In the genomic region with DNA sequence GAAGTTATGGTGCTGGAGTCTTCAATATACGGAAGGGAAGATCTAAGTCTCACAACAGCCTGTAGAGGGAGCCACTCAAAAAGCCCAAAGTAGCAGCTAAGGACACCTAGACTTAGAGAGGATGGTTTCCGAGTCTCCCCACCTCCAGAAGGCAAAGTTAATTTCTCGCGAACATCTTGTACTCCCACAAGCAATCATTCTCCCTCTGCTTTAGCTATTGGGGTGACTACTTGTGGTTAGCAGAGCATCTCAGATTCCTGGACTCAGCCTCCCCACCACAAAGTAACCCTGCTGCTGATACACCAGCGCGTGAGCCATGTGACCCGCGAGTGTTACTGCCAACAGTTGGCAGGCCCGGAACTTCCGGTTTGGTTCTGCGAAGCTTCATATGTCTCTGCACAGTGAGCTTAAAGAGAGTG, we compare ENCODE assay signal across 13 mouse cellular contexts. TPM values are rescaled to one million over a fixed set of nuclear protein-coding genes. Genes with fewer than 3 reads are reported as not detected.
DNase-seq lines count a peak whose midpoint lies in the region; ATAC-seq and TF ChIP-seq lines count a peak whose summit lies in the region.
"Had no signal": no experiment of that assay in that cellular context is flagged by ENCODE, and none has a peak within 500 bp of the region (broad histone marks: within the 10 kb centered on the region; RNA-seq: fewer than 3 reads in every experiment).

No protein-coding gene starts in this region.

- H3K4me2 ChIP-seq in heart, embryonic 12.5 days = no peak overlapping the region
- H3K4me2 ChIP-seq: embryonic facial prominence, embryonic 15.5 days; neural tube, embryonic 12.5 days had no signal

- intact Hi-C loops in heart, adult 2 months (cut with DNase I) = no loop called here

- no peak for TF ChIP-seq EP300 in heart, adult 2 months (IDR thresholded peaks at IDR 0.05; ENCODE audit: insufficient read depth, low read depth, low read length)

- no peak for DNase-seq in heart, adult 2 months
- DNase-seq in spleen, postnatal 36 days (ENCODE audit: low spot score in 2 of 2) = peak; percentile 78 to 79
- no peak for DNase-seq in spleen, adult 12 weeks (ENCODE audit: low spot score)
- peak; percentile 69 for DNase-seq in thymus, postnatal 4 days
- DNase-seq in layer of hippocampus, adult 11-12 months (ENCODE audit: low spot score) = no peak
- DNase-seq: cerebellum, adult 9-10 months; kidney, postnatal 10 days had no signal

- no peak for TF ChIP-seq POLR2A in heart, adult 2 months (IDR thresholded peaks at IDR 0.05; ENCODE audit: insufficient read depth, low read depth, low read length)

- H3K4me3 ChIP-seq in heart, adult 2 months = no peak overlapping the region
- no peak overlapping the region for H3K4me3 ChIP-seq in heart, embryonic 12.5 days
- no peak overlapping the region for H3K4me3 ChIP-seq in macrophage (ENCODE audit: inconsistent target)
- H3K4me3 ChIP-seq: embryonic facial prominence, embryonic 15.5 days; megakaryocyte, embryonic 14.5 days; neural tube, embryonic 12.5 days had no signal

- no peak for ATAC-seq in heart, embryonic 12.5 days (ENCODE audit: insufficient number of reproducible peaks, low FRiP score)
- no peak for ATAC-seq in erythroblast, adult 5-6 weeks (replicated peaks; ENCODE audit: low FRiP score, poor library complexity, severe bottlenecking)

- peak overlapping the region; percentile 78; the same call in 1 of the 2 replicates for H3K27ac ChIP-seq in heart, adult 2 months
- H3K27ac ChIP-seq in heart, embryonic 12.5 days (ENCODE audit: poor library complexity, severe bottlenecking) = no peak overlapping the region
- peak overlapping the region; percentile 77 for H3K27ac ChIP-seq in macrophage
- H3K27ac ChIP-seq: neural tube, embryonic 12.5 days had no signal

- no peaks in the 10 kb centered on the region for H3K79me2 ChIP-seq in heart, adult 2 months (replicated peaks; ENCODE audit: control insufficient read depth, insufficient read depth, low read length)
- H3K79me2 ChIP-seq in macrophage (ENCODE audit: inconsistent target) = no peaks in the 10 kb centered on the region

- H3K9ac ChIP-seq in heart, adult 2 months (ENCODE audit: low read depth, low read length) = no peak overlapping the region
- no peak overlapping the region for H3K9ac ChIP-seq in heart, embryonic 12.5 days
- H3K9ac ChIP-seq: embryonic facial prominence, embryonic 15.5 days; neural tube, embryonic 12.5 days had no signal

- peaks cover 6% of the 10 kb centered on the region for H3K4me1 ChIP-seq in heart, adult 2 months (ENCODE audit: control insufficient read depth, insufficient read depth, low read length)
- no peaks in the 10 kb centered on the region for H3K4me1 ChIP-seq in heart, embryonic 12.5 days (replicated peaks)
- H3K4me1 ChIP-seq: embryonic facial prominence, embryonic 15.5 days; neural tube, embryonic 12.5 days had no signal

- WGBS in heart, adult 2 months = 87% methylated on average over 11 of the region's 11 CpGs
- 87% methylated on average over 11 of the region's 11 CpGs for WGBS in heart, embryonic 12.5 days
- 75% methylated on average over 11 of the region's 11 CpGs for WGBS in macrophage (ENCODE audit: missing documents)

- H3K36me3 ChIP-seq in heart, adult 2 months (ENCODE audit: control insufficient read depth, insufficient read depth, low read length) = peaks cover 4% of the 10 kb centered on the region; the same call in 1 of the 2 replicates
- H3K36me3 ChIP-seq in heart, embryonic 12.5 days = no peaks in the 10 kb centered on the region
- no peaks in the 10 kb centered on the region for H3K36me3 ChIP-seq in macrophage (ENCODE audit: inconsistent target)
- H3K36me3 ChIP-seq: neural tube, embryonic 12.5 days had no signal

- no peaks in the 10 kb centered on the region for H3K27me3 ChIP-seq in heart, adult 2 months (ENCODE audit: control insufficient read depth, insufficient read depth, low read length)
- no peaks in the 10 kb centered on the region for H3K27me3 ChIP-seq in heart, embryonic 12.5 days (replicated peaks)
- H3K27me3 ChIP-seq: embryonic facial prominence, embryonic 15.5 days; neural tube, embryonic 12.5 days had no signal

- no peaks in the 10 kb centered on the region; the same call in 1 of the 2 replicates for H3K9me3 ChIP-seq in heart, embryonic 12.5 days (replicated peaks)
- H3K9me3 ChIP-seq: embryonic facial prominence, embryonic 15.5 days; neural tube, embryonic 12.5 days had no signal

- TF ChIP-seq CTCF in heart, adult 2 months (IDR thresholded peaks at IDR 0.05) = peak; percentile 22; the same call in 1 of the 2 replicates

RNA-seq across cellular contexts. Expression of a gene that starts 28.5 kb away (rescaled TPM):
- total RNA-seq in heart, adult 2 months (2021) = 1 to 10 TPM; 8.6 to 9.2 TPM
- polyA plus RNA-seq in heart, adult 2 months (2012; rRNA removed) = 6.7 and 9.6 TPM in 2 replicates
- 35.1 and 35.4 TPM in 2 replicates for polyA plus RNA-seq in heart, embryonic 12.5 days (2016; fragmentation: Nextera tagmentation; extraction: Ambion mirVana)
- total RNA-seq in macrophage (2018; cell fraction: chromatin; rRNA removed) = 100 to 1,000 TPM in 3 of 26 experiments, 10 to 100 TPM in 23; 43.6 to 155 (median 65.3) TPM
- 10 to 100 TPM; 24.2 to 49.4 (median 32.9) TPM for total RNA-seq in macrophage (2018; cell fraction: cytosol; rRNA removed)
- 100 to 1,000 TPM in 2 of 26 experiments, 10 to 100 TPM in 24; 38.4 to 155 (median 62.9) TPM for total RNA-seq in macrophage (2018; cell fraction: nucleus; rRNA removed)
- polyA plus RNA-seq in macrophage (2018) = 28.1 to 48.0 TPM (median 29.5 TPM) in 3 replicates
- total RNA-seq in erythroblast, adult 5-6 weeks (2015; ENCODE audit: low replicate concordance) = 1.3 and 2.9 TPM in 2 replicates
- total RNA-seq in erythroblast, adult 5-6 weeks (2017; ENCODE audit: low replicate concordance) = 3.5 and 4.6 TPM in 2 replicates

Comparison
In these comparisons a context has a peak if more than half of its experiments do, and no peak if none do; other contexts are left out.
1. DNase-seq: peak in spleen, postnatal 36 days (2 of 2) and thymus, postnatal 4 days (single experiment); none in heart, adult 2 months (0 of 2), spleen, adult 12 weeks (single experiment) and layer of hippocampus, adult 11-12 months (single experiment).